Comparison of ENCODE assay signal across 14 mouse cellular contexts in genomic region chr10:80991007-80991406, GRCm38 (mm10). TPM values are rescaled to one million over a fixed set of nuclear protein-coding genes. Genes with fewer than 3 reads are reported as not detected.
A peak's percentile ranks its signal among the peaks of the same experiment; 100 is the strongest.
DNase-seq lines count a peak whose midpoint lies in the region; ATAC-seq and TF ChIP-seq lines count a peak whose summit lies in the region.
"Had no signal": no experiment of that assay in that cellular context is flagged by ENCODE, and none has a peak within 500 bp of the region (broad histone marks: within the 10 kb centered on the region; RNA-seq: fewer than 3 reads in every experiment).

No protein-coding gene starts in this region.

- no peak overlapping the region for H3K27ac ChIP-seq in layer of hippocampus, adult 2 months
- H3K27ac ChIP-seq: limb, embryonic 12.5 days had no signal

- peak; percentile 79 for TF ChIP-seq CTCF in layer of hippocampus, adult 2 months (conservative IDR thresholded peaks at IDR 0.05)

- DNase-seq in layer of hippocampus, adult 2 months (ENCODE audit: low spot score in 2 of 2): no peak
- no peak for DNase-seq in layer of hippocampus, postnatal 14 days (ENCODE audit: low spot score in 2 of 2)
- peak; percentile 77 for DNase-seq in A20 (ENCODE audit: low read depth, low spot score)
- peak; percentile 67 for DNase-seq in ES-CJ7 (ENCODE audit: low read depth, low spot score)
- DNase-seq in embryo, embryonic 11 days: peak; percentile 27
- DNase-seq in adrenal gland, postnatal 4 days (ENCODE audit: low spot score in 2 of 2): no peak
- DNase-seq: cerebellum, adult 8-10 months; heart, postnatal 36 days; kidney, adult 8-10 months; layer of hippocampus, adult 9-11 months; lung, postnatal 4 days had no signal

- no peak for ATAC-seq in erythroid progenitor cell, adult 5-6 weeks (replicated peaks; ENCODE audit: low FRiP score, poor library complexity, severe bottlenecking)

- H3K4me3 ChIP-seq in layer of hippocampus, adult 2 months: no peak overlapping the region
- H3K4me3 ChIP-seq: limb, embryonic 12.5 days; myocyte had no signal

RNA-seq across cellular contexts. Expression of gene Gng7, which starts 23.7 kb away (rescaled TPM):
- 100 to 1,000 TPM; 161 to 176 TPM for total RNA-seq in layer of hippocampus, adult 2 months (2021)
- total RNA-seq in layer of hippocampus, postnatal 14 days (2021): 100 to 1,000 TPM; 170 to 173 TPM
- total RNA-seq in erythroid progenitor cell, adult 5-6 weeks (2015; ENCODE audit: low replicate concordance): not detected in 2 replicates
- 0.38 and 0.90 TPM in 2 replicates for total RNA-seq in erythroid progenitor cell, adult 5-6 weeks (2017; ENCODE audit: low replicate concordance)
- total RNA-seq in adrenal gland, postnatal 4 days (2021): 1 to 10 TPM; 5.4 to 6.7 TPM

RNA-seq across cellular contexts. Expression of gene Diras1, which starts 34.5 kb away (rescaled TPM):
- 100 to 1,000 TPM in 1 of 2 experiments, 10 to 100 TPM in 1; 95.2 to 100 TPM for total RNA-seq in layer of hippocampus, adult 2 months (2021)
- total RNA-seq in layer of hippocampus, postnatal 14 days (2021): 100 to 1,000 TPM; 100 to 105 TPM
- total RNA-seq in erythroid progenitor cell, adult 5-6 weeks (2015; ENCODE audit: low replicate concordance): not detected in 2 replicates
- not detected in 2 replicates for total RNA-seq in erythroid progenitor cell, adult 5-6 weeks (2017; ENCODE audit: low replicate concordance)
- 1 to 10 TPM; 2.9 to 3.5 TPM for total RNA-seq in adrenal gland, postnatal 4 days (2021)
- total RNA-seq: heart, postnatal 36 days had no signal

RNA-seq across cellular contexts. Expression of gene Slc39a3, which starts 46.2 kb away (rescaled TPM):
- 10 to 100 TPM; 60.8 to 66.1 TPM for total RNA-seq in layer of hippocampus, adult 2 months (2021)
- 10 to 100 TPM; 63.9 to 70.2 TPM for total RNA-seq in layer of hippocampus, postnatal 14 days (2021)
- 4.3 and 7.1 TPM in 2 replicates for total RNA-seq in erythroid progenitor cell, adult 5-6 weeks (2015; ENCODE audit: low replicate concordance)
- total RNA-seq in erythroid progenitor cell, adult 5-6 weeks (2017; ENCODE audit: low replicate concordance): 1.2 and 4.2 TPM in 2 replicates
- total RNA-seq in adrenal gland, postnatal 4 days (2021): 10 to 100 TPM; 32.9 to 36.3 TPM

Comparison
In these comparisons a context has a peak if more than half of its experiments do, and no peak if none do; other contexts are left out.
1. DNase-seq: peak in A20 (single experiment), ES-CJ7 (single experiment) and embryo, embryonic 11 days (single experiment); none in layer of hippocampus, adult 2 months (0 of 2), layer of hippocampus, postnatal 14 days (0 of 2) and adrenal gland, postnatal 4 days (0 of 2).
2. RNA of gene Gng7, which starts 23.7 kb away (total RNA-seq): 161 to 176 TPM in layer of hippocampus, adult 2 months and 170 to 173 TPM in layer of hippocampus, postnatal 14 days; 5.4 to 6.7 TPM in adrenal gland, postnatal 4 days and 0.38 to 0.90 TPM in erythroid progenitor cell, adult 5-6 weeks; every median in the first group is over 10 times any median in the second.
3. RNA of gene Diras1, which starts 34.5 kb away (total RNA-seq): 100 to 105 TPM in layer of hippocampus, postnatal 14 days and 95.2 to 100 TPM in layer of hippocampus, adult 2 months; 2.9 to 3.5 TPM in adrenal gland, postnatal 4 days and not detected in erythroid progenitor cell, adult 5-6 weeks; every median in the first group is over 10 times any median in the second.
4. RNA of gene Slc39a3, which starts 46.2 kb away (total RNA-seq): 63.9 to 70.2 TPM in layer of hippocampus, postnatal 14 days, 60.8 to 66.1 TPM in layer of hippocampus, adult 2 months and 32.9 to 36.3 TPM in adrenal gland, postnatal 4 days; 1.2 to 7.1 TPM in erythroid progenitor cell, adult 5-6 weeks; every median in the first group is over 4 times any median in the second.